Mouse (Mus musculus) heart, adult 2 months (tissue): ENCODE measurements around the gene 9930111J21Rik2.
"Not testable (repeated sequence)": the region's sequence is repeated elsewhere in the genome, so short reads cannot be mapped to it uniquely, and the experiment has no call there.

ENCODE experiments used
- CTCF ChIP-seq: fragments of 200-600 bp; IDR thresholded peaks from 2 replicates; pipeline ENCODE4 v1.8.1; 2022; ENCODE audit warnings: antibody characterized with exemption, mild to moderate bottlenecking, moderate library complexity
- EP300 ChIP-seq: fragments of 200-500 bp; IDR thresholded peaks from 2 replicates; pipeline ENCODE4 v1.6.1; 2011; ENCODE audit warnings: low read depth, low read length, control low read depth; ENCODE audit not compliant: insufficient read depth

DNA sequence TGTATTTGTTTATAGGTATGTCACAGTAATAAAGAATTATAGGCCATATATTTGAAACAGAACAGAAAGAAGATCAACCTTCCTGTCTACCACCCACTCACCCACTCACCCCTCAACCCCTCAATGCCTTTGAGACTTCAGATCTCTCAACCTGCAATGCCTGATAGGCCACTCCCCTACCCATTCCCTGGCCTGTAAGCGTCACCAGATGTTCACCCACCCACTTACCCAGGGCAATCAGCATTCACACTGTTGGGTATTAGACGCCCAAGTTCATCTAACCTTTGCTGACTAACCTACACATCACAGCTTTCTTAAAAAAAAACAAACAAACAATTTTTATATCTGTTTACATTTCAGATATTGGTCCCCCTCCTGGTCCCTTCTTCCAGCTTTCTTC lies 10.8 kb upstream of the 9930111J21Rik2 start:
- not testable (repeated sequence) for TF ChIP-seq CTCF, EP300
